Mouse (Mus musculus) G1E (cell line): ENCODE measurements around the gene Afm.
A peak's percentile ranks its signal among the peaks of the same experiment; 100 is the strongest.

Experiments used
- CTCF ChIP-seq: IDR thresholded peaks from 2 replicates; pipeline ENCODE4 v1.5.1; 2012; ENCODE audit warnings: low read depth, low read length, inconsistent platforms, mixed read lengths
- GATA1 ChIP-seq: IDR thresholded peaks from 2 replicates; pipeline ENCODE4 v1.6.1; 2012; ENCODE audit warnings: borderline replicate concordance, low read length, inconsistent platforms, mixed read lengths
- GATA2 ChIP-seq: IDR thresholded peaks from 2 replicates; pipeline ENCODE4 v1.6.1; 2012; ENCODE audit warnings: low read depth, low read length, inconsistent platforms, borderline replicate concordance
- POLR2AphosphoS5 ChIP-seq: IDR thresholded peaks from 2 replicates; pipeline ENCODE4 v1.6.1; 2012; ENCODE audit warnings: low read depth, low read length, inconsistent platforms; ENCODE audit not compliant: insufficient replicate concordance
- TAL1 ChIP-seq: conservative IDR thresholded peaks from 2 replicates; pipeline ENCODE4 v1.6.1; 2012; ENCODE audit warnings: low read depth, low read length, inconsistent platforms, mixed read lengths

GRCm38 (mm10) chr5:90500714-90501113, 18.0 kb upstream of the Afm start:
- TF ChIP-seq CTCF = peak; percentile 93
- no peak for TF ChIP-seq GATA1
- TF ChIP-seq TAL1 = no peak
- no peak for TF ChIP-seq GATA2
- TF ChIP-seq POLR2AphosphoS5 = no peak
